Mouse (Mus musculus) forebrain, embryonic 16.5 days (tissue): ENCODE results near the gene Patj. TPM values are rescaled to one million over a fixed set of nuclear protein-coding genes. Genes with fewer than 3 reads are reported as not detected.

ENCODE experiments used
- ATAC-seq: fragments of 200-750 bp; cut with Nextera tagmentation; 2 replicates; pipeline ENCODE4 v1.8.0; 2017; ENCODE audit warnings: mild to moderate bottlenecking, moderate library complexity
- H3K27ac ChIP-seq: fragments of 300-500 bp; sonication (generic); 2 replicates; pipeline ENCODE4 v1.5.1; 2014; ENCODE audit warnings: low read length, control low read depth
- H3K27me3 ChIP-seq: fragments of 300-500 bp; sonication (generic); replicated peaks from 2 replicates; pipeline ENCODE4 v1.6.1; 2014; ENCODE audit warnings: low read length; ENCODE audit not compliant: control insufficient read depth, insufficient read depth
- H3K36me3 ChIP-seq: fragments of 300-500 bp; sonication (generic); 2 replicates; pipeline ENCODE4 v1.6.1; 2014; ENCODE audit not compliant: control insufficient read depth, insufficient read depth
- H3K4me1 ChIP-seq: fragments of 300-500 bp; sonication (generic); replicated peaks from 2 replicates; pipeline ENCODE4 v1.6.1; 2014; ENCODE audit warnings: low read length; ENCODE audit not compliant: control insufficient read depth, insufficient read depth
- H3K4me2 ChIP-seq: fragments of 300-500 bp; sonication (generic); 2 replicates; pipeline ENCODE4 v1.6.1; 2014; ENCODE audit warnings: mild to moderate bottlenecking, low read length, control low read depth
- H3K4me3 ChIP-seq: fragments of 300-500 bp; sonication (generic); replicated peaks from 2 replicates; pipeline ENCODE4 v1.5.1; 2014; ENCODE audit warnings: mild to moderate bottlenecking, low read length, control low read depth
- H3K9ac ChIP-seq: fragments of 300-500 bp; sonication (generic); replicated peaks from 2 replicates; pipeline ENCODE4 v1.6.1; 2014; ENCODE audit warnings: low read depth, low read length, control low read depth
- H3K9me3 ChIP-seq: fragments of 300-500 bp; sonication (generic); 2 replicates; pipeline ENCODE4 v1.6.1; 2016; ENCODE audit warnings: low read length; ENCODE audit not compliant: control insufficient read depth
- WGBS: fragments of 180-500 bp; shearing (Covaris S2); extraction: QIAGEN DNeasy Blood & Tissue Kit; methylation state at CpG from one replicate; pipeline ENCODE4 v1.1.7; 2014; 5-methylcytosine and 5-hydroxymethylcytosine counted together
- polyA plus RNA-seq: library from polyadenylated mRNA; unstranded; fragments of >200 nt; fragmentation: Nextera tagmentation; extraction: Ambion mirVana; gene quantifications from 2 replicates; pipeline ENCODE4 v1.2.1, GENCODE M21; 2015

Patj gene
- polyA plus RNA-seq, 1 experiment from 2014 or later, result 5.9 TPM

- no peaks in the 10 kb centered on the region for H3K27me3 ChIP-seq
- H3K9me3 ChIP-seq, result peaks cover 7% of the 10 kb centered on the region
- H3K36me3 ChIP-seq, result peaks cover 4% of the 10 kb centered on the region; the same call in 1 of the 2 replicates
- ATAC-seq, result no peak
- no peak overlapping the region for H3K4me3 ChIP-seq
- no peaks in the 10 kb centered on the region for H3K4me1 ChIP-seq
- 74% methylated on average over 3 of the region's 3 CpGs for WGBS
- H3K27ac ChIP-seq, result no peak overlapping the region
- no peak overlapping the region for H3K4me2 ChIP-seq
- no peak overlapping the region for H3K9ac ChIP-seq
Measured at GRCm38 (mm10) chr4:98667009-98667408, 271.4 kb downstream of the Patj start.

DNA sequence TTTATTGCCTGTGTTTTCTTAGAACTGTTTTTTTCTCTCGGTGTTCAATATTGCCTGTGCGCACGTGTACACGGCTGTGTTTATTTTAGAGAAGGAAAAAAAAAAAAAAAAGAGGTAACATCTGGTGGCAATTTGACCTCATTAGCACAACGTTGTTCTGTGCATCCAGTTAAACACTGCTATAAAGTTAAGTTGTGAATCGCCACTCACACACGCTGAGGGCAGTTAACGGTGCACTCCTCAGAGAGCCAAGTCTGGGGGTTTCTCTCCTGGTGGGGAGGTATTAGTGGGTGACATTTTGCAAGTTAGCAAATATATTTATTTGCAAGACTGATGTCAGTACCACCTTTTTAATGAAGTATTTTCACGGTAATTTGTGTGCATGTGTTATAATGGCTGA lies 281.9 kb downstream of the Patj start:
- Histone ChIP-seq H3K4me1 (0 out of 2 replicates have a peak, but pooled peaks cover 2% of the 10 kb centered on the region), H3K9ac (no peak overlapping the region), H3K4me2 (no peak overlapping the region), H3K36me3 (no peaks in the 10 kb centered on the region), H3K9me3 (no peaks in the 10 kb centered on the region), H3K27ac (no peak overlapping the region), H3K4me3 (no peak overlapping the region), H3K27me3 (no peaks in the 10 kb centered on the region)
- 43% methylated on average over 9 of the region's 9 CpGs for WGBS
- no peak for ATAC-seq

GRCm38 (mm10) chr4:98686678-98687267 lies 291.2 kb downstream of the Patj start:
- peak; percentile 93 for ATAC-seq
- WGBS, result 43% methylated on average over 11 of the region's 11 CpGs

DNA sequence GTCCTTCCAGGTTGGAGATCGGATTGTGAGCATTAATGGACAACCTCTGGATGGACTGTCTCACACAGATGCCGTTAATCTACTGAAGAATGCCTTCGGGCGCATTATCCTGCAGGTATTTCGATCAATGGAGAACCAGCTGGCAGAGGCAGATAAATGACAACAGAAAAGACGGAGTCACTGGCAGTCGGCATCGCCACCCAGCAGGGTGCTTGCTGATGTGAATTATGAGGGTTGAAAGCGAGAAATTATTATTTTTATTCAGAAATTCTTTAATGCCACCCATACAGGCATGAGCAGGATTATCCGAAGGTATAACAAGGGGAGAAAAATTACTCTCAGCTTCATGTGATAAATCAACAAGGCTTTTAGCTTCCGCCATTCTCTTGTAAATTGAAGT lies 292.5 kb downstream of the Patj start:
- no peak overlapping the region for H3K27ac ChIP-seq
- no peak overlapping the region for H3K4me3 ChIP-seq
- H3K27me3 ChIP-seq, result no peaks in the 10 kb centered on the region
- ATAC-seq, result no peak
- peaks cover 17% of the 10 kb centered on the region for H3K4me1 ChIP-seq
- no peaks in the 10 kb centered on the region for H3K36me3 ChIP-seq
- no peak overlapping the region for H3K9ac ChIP-seq
- no peaks in the 10 kb centered on the region for H3K9me3 ChIP-seq
- H3K4me2 ChIP-seq, result no peak overlapping the region
- 60% methylated on average over 11 of the region's 11 CpGs for WGBS

More at GRCm38 (mm10) chr4:98686678-98687267, 291.2 kb downstream of the Patj start:
- no peaks in the 10 kb centered on the region for H3K9me3 ChIP-seq
- H3K27me3 ChIP-seq, result no peaks in the 10 kb centered on the region
- peaks cover 17% of the 10 kb centered on the region for H3K4me1 ChIP-seq
- no peak overlapping the region for H3K4me2 ChIP-seq
- no peak overlapping the region for H3K27ac ChIP-seq
- no peaks in the 10 kb centered on the region for H3K36me3 ChIP-seq
- H3K4me3 ChIP-seq, result no peak overlapping the region
- H3K9ac ChIP-seq, result no peak overlapping the region

DNA sequence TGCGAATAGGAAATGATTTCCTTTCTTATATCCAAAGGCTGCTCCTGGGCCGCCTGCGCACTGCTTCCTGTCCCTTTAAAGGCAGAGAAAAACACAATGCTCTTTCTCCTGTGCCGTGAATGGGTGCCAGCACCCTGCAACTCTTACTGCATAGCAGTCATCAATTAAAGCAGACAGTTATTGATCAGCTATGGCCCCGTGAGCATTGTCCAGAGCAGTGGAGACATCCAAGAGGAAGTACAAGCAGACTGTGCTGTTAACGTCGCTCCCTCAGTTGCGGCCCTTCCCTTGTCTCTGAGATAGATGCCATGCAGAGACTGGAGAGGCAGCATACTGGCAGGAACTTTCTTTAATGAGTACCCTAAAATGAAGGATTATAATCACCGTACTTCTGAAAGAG lies 292.9 kb downstream of the Patj start:
- Histone ChIP-seq H3K4me3 (no peak overlapping the region), H3K4me2 (no peak overlapping the region), H3K36me3 (no peaks in the 10 kb centered on the region), H3K27me3 (no peaks in the 10 kb centered on the region), H3K27ac (no peak overlapping the region), H3K4me1 (peaks cover 17% of the 10 kb centered on the region), H3K9ac (no peak overlapping the region), H3K9me3 (no peaks in the 10 kb centered on the region)
- 75% methylated on average over 9 of the region's 9 CpGs for WGBS
- no peak for ATAC-seq

- Histone ChIP-seq H3K4me2 (no peak overlapping the region), H3K4me1 (peaks cover 17% of the 10 kb centered on the region), H3K27ac (no peak overlapping the region), H3K27me3 (no peaks in the 10 kb centered on the region), H3K9ac (no peak overlapping the region), H3K36me3 (no peaks in the 10 kb centered on the region), H3K9me3 (no peaks in the 10 kb centered on the region), H3K4me3 (no peak overlapping the region)
- WGBS, result 91% methylated on average over 1 of the region's 1 CpGs
- no peak for ATAC-seq
Measured at GRCm38 (mm10) chr4:98689988-98690387, 294.4 kb downstream of the Patj start.

- no peak overlapping the region for H3K4me3 ChIP-seq
- H3K27me3 ChIP-seq, result no peaks in the 10 kb centered on the region
- no peak for ATAC-seq
- H3K27ac ChIP-seq, result no peak overlapping the region
- no peaks in the 10 kb centered on the region for H3K36me3 ChIP-seq
- 77% methylated on average over 9 of the region's 9 CpGs for WGBS
- H3K4me1 ChIP-seq, result no peaks in the 10 kb centered on the region
- H3K9ac ChIP-seq, result no peak overlapping the region
- no peak overlapping the region for H3K4me2 ChIP-seq
- no peaks in the 10 kb centered on the region for H3K9me3 ChIP-seq
Measured at GRCm38 (mm10) chr4:98693465-98694185, 298.0 kb downstream of the Patj start.

- peaks cover 7% of the 10 kb centered on the region for H3K4me1 ChIP-seq
- H3K36me3 ChIP-seq, result no peaks in the 10 kb centered on the region
- H3K27me3 ChIP-seq, result no peaks in the 10 kb centered on the region
- WGBS, result 87% methylated on average over 4 of the region's 4 CpGs
- ATAC-seq, result no peak
- no peak overlapping the region for H3K4me2 ChIP-seq
- no peaks in the 10 kb centered on the region for H3K9me3 ChIP-seq
- H3K27ac ChIP-seq, result no peak overlapping the region
- H3K9ac ChIP-seq, result no peak overlapping the region
- no peak overlapping the region for H3K4me3 ChIP-seq
Measured at GRCm38 (mm10) chr4:98697932-98698331, 302.3 kb downstream of the Patj start.

GRCm38 (mm10) chr4:98698921-98699320 lies 303.3 kb downstream of the Patj start:
- 72% methylated on average over 3 of the region's 3 CpGs for WGBS
- no peak overlapping the region for H3K27ac ChIP-seq
- H3K9ac ChIP-seq, result no peak overlapping the region
- no peak overlapping the region for H3K4me3 ChIP-seq
- no peak overlapping the region for H3K4me2 ChIP-seq
- H3K36me3 ChIP-seq, result no peaks in the 10 kb centered on the region
- H3K9me3 ChIP-seq, result no peaks in the 10 kb centered on the region
- ATAC-seq, result no peak
- H3K4me1 ChIP-seq, result peaks cover 7% of the 10 kb centered on the region
- no peaks in the 10 kb centered on the region for H3K27me3 ChIP-seq
